Mouse (Mus musculus): ENCODE results near the gene Gstt4.

DNA sequence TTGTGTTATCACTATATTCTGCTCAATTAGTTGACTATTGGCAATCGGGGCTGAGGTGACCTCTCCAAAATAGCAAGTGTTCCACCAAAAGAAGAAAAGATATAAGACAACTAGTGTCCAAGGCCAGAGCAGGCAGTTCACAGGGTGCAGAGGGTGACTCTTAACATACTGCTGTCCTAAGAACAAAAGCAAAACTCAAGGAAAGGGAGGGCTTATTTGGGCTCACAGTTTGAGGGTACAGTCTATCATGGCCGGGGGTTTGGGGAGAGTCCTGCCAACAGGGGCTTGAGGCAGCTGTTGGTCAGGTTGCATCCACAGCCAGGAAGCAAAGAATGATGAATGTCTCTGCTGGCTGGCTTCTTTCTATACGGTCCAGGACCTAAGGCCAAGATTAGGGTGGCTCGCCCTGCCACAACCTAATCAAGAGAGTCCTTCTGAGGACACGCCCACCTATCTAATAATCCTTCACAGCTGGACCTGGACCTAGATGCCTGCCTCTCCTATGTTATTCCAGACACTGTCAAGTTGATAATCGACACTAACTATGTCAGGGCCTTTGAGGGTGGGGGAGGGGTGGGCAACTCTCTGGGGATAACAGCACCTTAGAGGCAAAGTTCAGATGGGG lies 23.1 kb upstream of the Gstt4 start:
- no peak for TF ChIP-seq CTCF (IDR thresholded peaks at IDR 0.05; ENCODE audit: insufficient read depth, low read depth, low read length)
- TF ChIP-seq POLR2A (IDR thresholded peaks at IDR 0.05; ENCODE audit: insufficient read depth, low read depth, low read length), result no peak
